Mouse (Mus musculus) embryo, embryonic 11 days (tissue): ENCODE measurements around the gene Sos2.
"Not testable (repeated sequence)": the region's sequence is repeated elsewhere in the genome, so short reads cannot be mapped to it uniquely, and the experiment has no call there.

Source experiments
- DNase-seq: peaks from one replicate; pipeline ENCODE4 v3.0.0-alpha.2; 2015

Sos2 gene

GRCm38 (mm10) chr12:69568266-69568665, 113.4 kb downstream of the Sos2 start:
- no peak for DNase-seq

DNA sequence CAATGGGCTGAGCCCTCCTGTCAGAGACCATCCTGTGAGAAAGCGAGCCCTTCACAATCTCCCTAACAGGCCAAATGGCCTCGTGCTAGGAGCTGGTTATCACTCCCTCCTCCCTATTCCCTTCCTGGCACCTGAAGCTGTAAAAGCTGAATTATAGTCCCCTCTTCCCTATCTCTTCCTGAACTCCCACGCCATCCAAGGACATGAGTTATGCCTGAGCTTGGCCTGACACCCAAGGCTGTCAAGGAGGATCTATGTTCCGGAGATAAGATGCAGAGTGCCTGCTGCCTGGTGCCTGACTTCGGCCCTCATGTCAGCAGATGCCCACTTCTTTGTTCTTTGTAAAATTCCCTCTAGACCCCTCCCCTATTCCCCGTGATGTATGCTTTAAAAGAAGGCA, 120.6 kb downstream of the Sos2 start:
- not testable (repeated sequence) for DNase-seq

GRCm38 (mm10) chr12:69556221-69556861, 125.3 kb downstream of the Sos2 start:
- peak; percentile 28 for DNase-seq

DNA sequence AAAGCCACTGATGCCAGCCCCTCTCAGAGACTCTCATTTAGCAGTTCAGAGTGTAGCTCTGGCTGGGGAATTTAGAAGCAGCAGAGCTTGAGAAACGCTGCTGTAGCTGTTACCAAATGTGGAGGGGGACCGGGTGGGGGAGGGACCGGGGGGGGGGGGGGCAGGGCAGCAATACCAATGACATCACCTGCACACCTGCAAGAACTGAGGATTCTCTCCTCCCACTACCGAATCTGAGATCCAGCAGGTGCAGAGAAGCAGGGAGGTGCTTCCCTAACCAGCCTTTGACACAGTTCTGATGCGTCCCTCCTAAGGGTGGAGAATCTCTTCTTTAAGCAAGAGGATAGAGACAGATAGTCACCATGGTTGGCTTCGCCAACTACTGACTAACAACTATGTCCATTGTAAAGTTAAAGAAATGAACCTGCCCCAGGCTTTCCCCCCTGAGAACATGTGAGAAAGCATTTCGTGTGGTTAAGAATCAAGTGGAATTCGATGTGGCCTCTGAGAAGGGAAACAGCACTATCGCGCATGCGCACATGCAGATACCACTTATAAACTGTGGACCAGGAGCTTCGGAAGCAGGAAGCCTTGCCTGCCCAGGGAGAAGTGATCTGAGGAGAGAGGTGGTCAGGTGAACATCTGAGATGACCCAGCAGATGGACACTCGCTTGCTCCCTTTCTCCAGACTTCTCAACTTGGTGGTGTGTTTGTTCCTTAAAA, 136.0 kb downstream of the Sos2 start:
- DNase-seq: no peak

DNA sequence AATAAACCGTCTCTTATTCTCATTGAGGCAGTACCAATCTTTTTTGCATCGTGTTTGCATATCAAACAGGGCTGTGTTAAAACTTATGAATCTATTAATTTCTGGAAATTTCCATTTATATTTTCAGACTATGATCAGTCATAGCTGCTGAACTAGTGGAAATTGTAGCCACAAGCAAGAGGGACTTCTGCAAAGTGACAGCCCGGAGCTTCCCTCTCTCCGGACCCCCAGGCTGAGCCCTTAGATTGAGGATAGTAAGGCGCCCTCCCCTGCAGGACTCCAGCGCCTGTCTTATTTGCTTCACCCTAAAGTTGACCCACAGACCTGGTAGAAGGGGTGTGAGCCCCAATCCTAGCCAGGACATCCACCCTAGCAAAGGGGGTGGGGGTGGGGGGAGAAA, 136.7 kb downstream of the Sos2 start:
- no peak for DNase-seq

DNA sequence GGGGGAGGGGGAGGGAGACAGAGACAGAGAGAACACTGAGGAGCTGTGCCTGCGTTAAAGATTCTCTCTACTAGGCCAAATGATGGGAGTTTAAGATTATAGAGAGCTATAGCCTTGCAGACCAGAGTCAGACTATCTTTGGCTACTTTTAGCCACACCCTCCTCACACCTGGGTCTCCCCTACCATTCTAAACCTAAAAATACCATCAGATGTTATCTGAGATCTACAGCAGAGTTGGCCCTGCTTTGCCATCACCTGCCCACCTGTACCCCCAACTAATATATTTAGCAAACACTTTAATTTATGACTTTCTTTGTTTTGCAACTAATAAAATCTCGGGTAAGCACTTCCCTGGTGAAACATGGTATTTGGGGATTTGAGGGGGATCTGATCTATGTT, 137.1 kb downstream of the Sos2 start:
- DNase-seq: no peak

GRCm38 (mm10) chr12:69542376-69542775, 139.3 kb downstream of the Sos2 start:
- DNase-seq: no peak

DNA sequence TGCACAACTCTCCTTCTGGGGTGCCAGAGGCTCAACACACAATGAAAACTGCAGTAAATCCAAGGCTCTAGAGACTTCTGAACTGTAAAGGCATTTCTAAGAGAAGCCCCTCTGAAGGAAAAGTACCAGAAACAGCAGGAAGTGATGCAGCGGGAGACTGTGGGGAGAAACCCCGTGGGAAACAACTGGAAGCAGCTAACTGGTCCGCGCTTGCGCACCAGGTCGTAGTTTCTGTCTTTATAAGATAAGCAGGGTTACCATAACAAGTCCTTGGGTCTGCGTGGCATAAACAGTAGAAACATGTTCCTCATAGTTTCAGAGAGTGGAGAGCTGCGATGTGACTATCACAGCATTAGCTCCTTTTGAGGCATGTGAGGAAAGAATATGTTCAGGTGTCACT, 140.0 kb downstream of the Sos2 start:
- DNase-seq: no peak

DNA sequence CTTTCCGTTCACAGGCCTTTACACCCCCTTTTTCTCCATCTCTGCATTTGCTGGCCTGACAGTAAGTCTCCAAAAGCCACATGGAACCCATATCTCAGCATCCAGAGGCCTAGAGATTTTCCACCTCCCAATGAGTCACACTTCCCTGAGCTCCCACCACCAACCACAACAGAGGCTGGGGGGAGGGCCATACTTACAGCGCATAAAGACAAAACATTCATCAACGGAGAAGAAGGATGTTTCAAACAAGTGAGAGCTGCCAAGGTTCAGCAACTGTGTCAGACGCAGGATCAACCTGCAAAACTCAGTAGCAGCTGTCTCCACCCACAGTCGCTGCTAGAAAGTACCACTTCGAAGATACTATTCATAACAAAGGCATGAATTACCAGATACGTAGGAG, 142.3 kb downstream of the Sos2 start:
- DNase-seq: no peak

DNA sequence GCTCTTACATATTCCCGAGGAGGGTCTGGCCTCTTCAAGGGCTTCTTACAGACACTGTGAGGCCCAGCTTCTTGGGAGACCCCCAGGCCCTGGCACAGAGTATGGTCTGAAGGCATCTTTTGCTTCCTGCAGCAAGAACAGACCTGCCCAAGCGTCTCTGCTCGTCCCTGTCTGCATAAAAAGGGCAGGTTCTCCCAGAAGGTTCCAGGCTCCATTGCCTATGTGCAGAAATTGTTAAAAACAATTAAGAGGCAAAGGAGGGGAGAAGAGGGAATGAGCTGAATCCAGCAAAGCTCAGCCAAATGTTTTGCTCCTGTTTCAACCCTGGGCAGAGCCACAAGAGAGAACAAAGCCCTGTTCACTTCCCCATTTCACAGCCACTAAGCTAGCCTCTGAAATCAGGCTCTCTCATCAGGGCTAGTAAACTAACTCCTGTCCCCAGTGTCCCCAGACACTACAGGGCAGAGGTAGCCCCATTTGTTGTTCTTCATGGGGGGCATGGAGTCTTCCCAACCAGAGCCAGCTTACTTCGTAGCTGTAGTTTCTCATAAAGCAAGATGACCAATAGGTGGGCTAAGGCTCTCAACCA, 143.2 kb downstream of the Sos2 start:
- DNase-seq: no peak

- peak; percentile 54 for DNase-seq
Measured at GRCm38 (mm10) chr12:69537675-69538361, 143.8 kb downstream of the Sos2 start.

DNA sequence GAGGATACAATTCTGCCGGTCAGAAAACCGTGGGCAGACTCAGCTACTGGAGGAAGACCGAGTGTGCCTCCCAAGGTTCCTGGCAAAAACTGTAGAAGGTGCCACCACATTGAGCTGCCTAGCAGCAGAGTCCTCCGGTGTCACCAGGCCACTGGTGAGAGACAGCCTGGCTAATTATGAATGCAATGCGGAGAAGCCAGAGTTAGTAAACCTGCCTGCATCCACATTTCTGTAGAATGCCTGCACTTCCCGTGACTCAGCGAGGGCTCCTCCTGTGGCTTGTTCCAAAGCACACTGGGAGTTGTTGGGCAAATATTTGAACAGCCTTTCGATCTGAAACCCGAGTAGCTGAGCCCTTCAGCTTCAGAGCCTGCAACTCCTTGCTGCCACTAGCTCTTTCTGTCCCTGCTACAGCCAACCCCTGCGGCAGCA, 144.4 kb downstream of the Sos2 start:
- DNase-seq: peak; percentile 69

- DNase-seq: no peak
Measured at GRCm38 (mm10) chr12:69536616-69537242, 144.9 kb downstream of the Sos2 start.
